In genomic region chr5:116914876-116915275, GRCm38 (mm10) we compare ENCODE assay signal across 16 mouse cellular contexts.
DNase-seq lines count a peak whose midpoint lies in the region; ATAC-seq and TF ChIP-seq lines count a peak whose summit lies in the region.
"Had no signal": no experiment of that assay in that cellular context is flagged by ENCODE, and none has a peak within 500 bp of the region (broad histone marks: within the 10 kb centered on the region; RNA-seq: fewer than 3 reads in every experiment).

No protein-coding gene starts in this region.

- no peak overlapping the region for H3K27ac ChIP-seq in kidney, embryonic 14.5 days (ENCODE audit: low read depth, low read length)
- H3K27ac ChIP-seq in embryonic facial prominence, embryonic 10.5 days (replicated peaks), result no peak overlapping the region
- H3K27ac ChIP-seq in lung, postnatal 0 days (ENCODE audit: low read length), result no peak overlapping the region
- H3K27ac ChIP-seq: forebrain, embryonic 12.5 days; heart, adult 2 months; left cerebral cortex, adult 2 months; midbrain, embryonic 13.5 days had no signal

- H3K4me3 ChIP-seq in kidney, embryonic 14.5 days (ENCODE audit: low read length), result no peak overlapping the region
- H3K4me3 ChIP-seq in embryonic facial prominence, embryonic 10.5 days, result no peak overlapping the region
- H3K4me3 ChIP-seq in lung, postnatal 0 days (ENCODE audit: low read depth, low read length), result no peak overlapping the region
- H3K4me3 ChIP-seq: forebrain, embryonic 12.5 days; heart, adult 2 months; left cerebral cortex, adult 2 months; midbrain, embryonic 13.5 days had no signal

- TF ChIP-seq CTCF in lung, postnatal 0 days (IDR thresholded peaks at IDR 0.05), result no peak

- no peak overlapping the region for H3K9ac ChIP-seq in kidney, embryonic 14.5 days (ENCODE audit: low read depth, low read length)
- no peak overlapping the region for H3K9ac ChIP-seq in lung, postnatal 0 days (replicated peaks; ENCODE audit: low read depth)
- H3K9ac ChIP-seq: forebrain, embryonic 12.5 days; midbrain, embryonic 13.5 days had no signal

- no peak for ATAC-seq in kidney, embryonic 14.5 days (ENCODE audit: low FRiP score, low TSS enrichment)
- ATAC-seq in lung, postnatal 0 days, result no peak
- ATAC-seq: intestine, postnatal 0 days; midbrain, embryonic 13.5 days had no signal

- peak; percentile 58 for DNase-seq in adrenal gland, postnatal 10 days
- DNase-seq in adrenal gland, postnatal 4 days (ENCODE audit: low spot score in 2 of 2), result no peak
- DNase-seq in kidney, adult 9 months, result peak; percentile 2
- peak; percentile 4 for DNase-seq in 3T3-L1 (ENCODE audit: low read depth, low spot score)
- peak; percentile 71 for DNase-seq in embryonic facial prominence, embryonic 10.5 days (ENCODE audit: low spot score)
- DNase-seq in T-cell, adult 2 months (ENCODE audit: low spot score), result no peak
- DNase-seq in lung, postnatal 0 days (ENCODE audit: low spot score), result no peak
- DNase-seq: cerebellum, postnatal 25 days; spleen, adult 18-20 months; thymus, postnatal 25 days had no signal

- H3K36me3 ChIP-seq in kidney, embryonic 14.5 days (ENCODE audit: control insufficient read depth, insufficient read depth, low read length), result no peaks in the 10 kb centered on the region
- H3K36me3 ChIP-seq in embryonic facial prominence, embryonic 10.5 days (replicated peaks), result no peaks in the 10 kb centered on the region
- no peaks in the 10 kb centered on the region for H3K36me3 ChIP-seq in lung, postnatal 0 days (ENCODE audit: insufficient read depth, low read length)
- H3K36me3 ChIP-seq: forebrain, embryonic 12.5 days; midbrain, embryonic 13.5 days had no signal

- no peak for TF ChIP-seq EP300 in lung, postnatal 0 days (IDR thresholded peaks at IDR 0.05)

- H3K9me3 ChIP-seq in kidney, embryonic 14.5 days (ENCODE audit: control insufficient read depth, low read length), result no peaks in the 10 kb centered on the region
- no peaks in the 10 kb centered on the region for H3K9me3 ChIP-seq in embryonic facial prominence, embryonic 10.5 days
- no peaks in the 10 kb centered on the region for H3K9me3 ChIP-seq in lung, postnatal 0 days (ENCODE audit: low read length)
- H3K9me3 ChIP-seq: forebrain, embryonic 12.5 days; midbrain, embryonic 13.5 days had no signal

- no peaks in the 10 kb centered on the region for H3K4me1 ChIP-seq in kidney, embryonic 14.5 days (ENCODE audit: control insufficient read depth, insufficient read depth, low read length)
- H3K4me1 ChIP-seq in embryonic facial prominence, embryonic 10.5 days, result no peaks in the 10 kb centered on the region
- no peaks in the 10 kb centered on the region for H3K4me1 ChIP-seq in lung, postnatal 0 days (ENCODE audit: insufficient read depth, low read depth, low read length)
- H3K4me1 ChIP-seq: forebrain, embryonic 12.5 days; midbrain, embryonic 13.5 days had no signal

- no peak overlapping the region for H3K4me2 ChIP-seq in kidney, embryonic 14.5 days (replicated peaks; ENCODE audit: low read depth, low read length)
- H3K4me2 ChIP-seq in lung, postnatal 0 days (replicated peaks; ENCODE audit: low read depth, low read length), result no peak overlapping the region
- H3K4me2 ChIP-seq: forebrain, embryonic 12.5 days; midbrain, embryonic 13.5 days had no signal

- WGBS in kidney, embryonic 14.5 days, result 39% methylated on average over 12 of the region's 12 CpGs
- WGBS in embryonic facial prominence, embryonic 10.5 days, result 41% methylated on average over 12 of the region's 12 CpGs
- WGBS in lung, postnatal 0 days, result 41% methylated on average over 12 of the region's 12 CpGs

- no peaks in the 10 kb centered on the region for H3K27me3 ChIP-seq in kidney, embryonic 14.5 days (ENCODE audit: control insufficient read depth, insufficient read depth, low read length)
- no peaks in the 10 kb centered on the region for H3K27me3 ChIP-seq in embryonic facial prominence, embryonic 10.5 days (replicated peaks; ENCODE audit: low read depth, poor library complexity, severe bottlenecking)
- H3K27me3 ChIP-seq in lung, postnatal 0 days (replicated peaks; ENCODE audit: insufficient read depth, low read length), result no peaks in the 10 kb centered on the region
- H3K27me3 ChIP-seq: forebrain, embryonic 12.5 days; midbrain, embryonic 13.5 days had no signal

Comparison
In these comparisons a context has a peak if more than half of its experiments do, and no peak if none do; other contexts are left out.
1. DNase-seq: peak in adrenal gland, postnatal 10 days (single experiment), kidney, adult 9 months (single experiment), 3T3-L1 (single experiment) and embryonic facial prominence, embryonic 10.5 days (single experiment); none in adrenal gland, postnatal 4 days (0 of 2), T-cell, adult 2 months (single experiment) and lung, postnatal 0 days (single experiment).